Mouse (Mus musculus): Measurements from ENCODE around the gene Cacna2d3. TPM values are rescaled to one million over a fixed set of nuclear protein-coding genes. Genes with fewer than 3 reads are reported as not detected.
A peak's percentile ranks its signal among the peaks of the same experiment; 100 is the strongest.

The Cacna2d3 gene
- total RNA-seq (2021), result 1 to 10 TPM; 1.9 to 2.1 TPM
- long read RNA-seq, experiment 1, partial matches to known transcripts, result 0 of 20 reads
- long read RNA-seq, experiment 1, other reads (novel, unspliced or antisense), result 20 of 20 reads
- long read RNA-seq, experiment 2, partial matches to known transcripts, result 0 of 30 reads
- long read RNA-seq, experiment 2, other reads (novel, unspliced or antisense), result 30 of 30 reads

DNA sequence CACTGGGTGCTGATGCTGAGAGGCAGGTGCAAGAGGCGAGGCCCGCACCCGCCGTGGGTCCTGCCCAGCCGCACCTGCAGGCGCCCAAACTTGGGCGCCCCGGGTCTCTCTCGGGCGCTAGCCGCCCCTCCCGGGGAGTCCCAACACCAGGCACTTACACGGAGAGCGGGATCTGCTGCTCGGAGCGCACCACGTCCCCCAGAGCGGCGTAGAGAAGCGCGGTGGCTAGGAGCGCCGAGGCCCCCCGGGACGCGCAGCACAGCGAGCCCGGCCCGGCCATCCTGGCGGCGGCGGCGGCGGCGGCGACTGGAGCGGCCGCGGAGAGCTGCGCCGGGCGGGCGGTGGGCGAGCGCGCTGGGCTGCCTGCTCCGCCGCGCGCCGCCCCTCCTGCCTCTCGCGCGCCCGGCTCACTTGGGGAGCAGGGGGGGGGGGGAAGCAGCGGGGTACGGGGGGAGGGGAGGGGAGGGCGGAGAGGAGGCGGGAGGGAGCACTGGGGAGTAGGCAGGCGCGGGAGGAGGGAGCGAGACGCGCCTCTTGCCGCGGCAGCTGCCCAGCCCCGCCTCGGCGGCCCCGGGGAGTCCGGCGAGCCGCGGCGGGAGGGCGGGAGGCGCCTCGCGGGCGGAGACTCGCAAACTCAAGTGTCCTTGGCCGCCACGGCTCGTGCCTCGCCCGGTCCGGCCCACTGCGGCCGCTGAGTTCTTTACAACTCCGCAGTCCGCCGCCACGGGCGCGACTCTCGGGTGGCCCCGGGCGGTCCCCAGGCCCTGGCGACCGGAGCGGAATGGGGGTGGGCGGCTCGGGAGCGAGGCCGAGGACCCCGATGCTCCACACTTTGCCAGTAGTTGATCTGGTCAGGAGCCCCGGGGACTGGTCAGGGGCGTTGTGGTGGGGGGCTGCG lies at the start of gene Cacna2d3:
Gene Cacna2d3 (minus strand): TSS at position 377 of the 898 bp plus-strand sequence.
- peak; percentile 35 to 50 for DNase-seq (ENCODE audit: low spot score in 2 of 2)

DNA sequence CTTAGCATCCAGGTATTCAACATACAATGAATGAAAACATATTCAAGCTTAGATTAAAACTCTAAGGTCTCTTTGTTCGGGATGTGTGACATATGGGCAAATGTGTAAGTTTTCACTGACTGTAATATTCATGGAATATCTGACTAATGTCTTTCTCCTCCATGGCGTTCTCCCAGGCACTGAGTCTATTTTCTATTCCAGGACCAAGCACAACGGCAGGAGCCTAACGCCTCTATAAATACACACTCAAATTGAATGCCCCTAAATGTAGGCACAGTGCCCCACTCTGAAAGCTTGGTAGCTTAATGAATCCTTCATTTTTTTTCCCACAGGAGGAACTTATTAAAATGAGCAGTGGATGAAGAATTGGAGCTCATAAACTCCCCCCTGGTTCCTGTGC lies 47.8 kb upstream of the Cacna2d3 start:
- no peak for DNase-seq (ENCODE audit: low spot score in 2 of 2)

DNA sequence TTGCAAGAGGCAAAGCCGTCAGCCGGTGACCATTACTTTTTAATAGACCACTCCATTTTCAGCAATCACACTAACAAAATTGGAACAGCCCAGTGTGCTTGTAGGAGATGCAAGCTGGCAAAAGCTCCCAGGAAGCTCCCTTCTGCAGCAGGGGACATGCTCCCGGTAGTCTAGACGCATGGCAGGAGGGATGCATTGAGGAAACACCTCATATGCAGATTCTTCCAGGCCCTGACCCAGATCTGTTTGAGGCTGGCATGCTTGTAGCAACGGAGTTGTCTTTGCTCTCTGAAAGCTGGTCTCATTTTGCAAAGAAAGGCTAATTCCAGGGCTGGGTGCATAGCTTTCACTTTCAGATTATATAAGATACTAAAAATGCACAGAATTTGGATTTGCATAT lies 31.2 kb upstream of the Cacna2d3 start:
- no peak for DNase-seq (ENCODE audit: low spot score in 2 of 2)

DNA sequence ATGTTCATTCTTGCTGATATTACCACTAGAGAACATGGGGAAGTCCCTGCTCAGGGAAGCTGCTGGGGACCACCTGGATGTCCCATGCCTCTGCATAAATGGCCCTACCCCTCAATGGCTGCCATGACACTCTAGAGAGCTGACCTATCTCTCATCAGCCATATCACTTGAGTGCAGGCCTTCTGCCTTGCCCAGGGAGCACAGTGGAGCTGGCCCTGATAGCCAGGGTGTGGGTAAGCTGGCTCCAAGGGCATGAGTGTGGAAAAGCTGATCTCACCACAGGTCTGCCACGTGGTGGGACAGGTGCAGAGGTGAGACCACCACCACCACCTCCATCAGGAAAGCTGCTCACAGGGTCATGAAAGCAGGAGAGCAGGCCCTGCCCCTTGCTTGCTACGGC lies 17.1 kb upstream of the Cacna2d3 start:
- no peak for DNase-seq (ENCODE audit: low spot score in 2 of 2)

DNA sequence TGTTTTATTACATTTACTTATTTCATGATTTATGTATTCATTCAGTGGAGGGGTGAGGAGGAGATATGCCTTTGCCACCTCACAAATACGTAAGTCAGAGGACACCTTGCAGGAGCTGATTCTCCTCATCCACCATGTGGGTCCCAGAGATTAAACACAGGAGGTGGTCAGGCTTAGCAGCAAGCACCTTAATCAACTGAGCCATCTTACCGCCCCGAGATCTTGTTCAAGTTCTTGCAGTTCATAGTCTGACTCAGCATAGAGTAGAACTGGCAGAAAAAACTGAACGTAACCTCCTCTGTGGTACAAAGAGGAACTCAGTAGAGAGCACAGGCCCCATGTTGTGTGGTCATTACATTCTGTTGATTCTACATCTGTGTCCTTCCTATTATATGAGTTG lies 8.6 kb upstream of the Cacna2d3 start:
- DNase-seq (ENCODE audit: low spot score in 2 of 2), result no peak

DNA sequence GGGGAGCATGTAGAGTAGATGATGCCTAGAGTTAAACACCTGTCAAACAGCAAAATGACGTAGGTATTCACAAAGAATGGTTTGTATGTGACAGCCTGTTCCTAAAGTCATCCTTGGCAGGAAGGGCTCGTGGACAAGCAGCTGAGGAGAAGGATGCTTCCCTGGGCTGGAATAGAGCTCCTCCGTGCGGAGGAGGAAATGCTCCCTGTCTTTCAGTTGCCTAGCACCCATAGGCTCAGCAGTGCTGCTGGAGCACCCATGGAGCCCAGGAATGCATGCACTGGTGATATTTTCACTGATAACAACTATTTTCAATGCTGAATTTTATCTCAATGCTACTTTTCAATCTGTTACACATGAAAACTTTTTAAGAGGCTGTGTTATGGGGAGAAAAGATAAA lies 7.3 kb upstream of the Cacna2d3 start:
- no peak for DNase-seq (ENCODE audit: low spot score in 2 of 2)

DNA sequence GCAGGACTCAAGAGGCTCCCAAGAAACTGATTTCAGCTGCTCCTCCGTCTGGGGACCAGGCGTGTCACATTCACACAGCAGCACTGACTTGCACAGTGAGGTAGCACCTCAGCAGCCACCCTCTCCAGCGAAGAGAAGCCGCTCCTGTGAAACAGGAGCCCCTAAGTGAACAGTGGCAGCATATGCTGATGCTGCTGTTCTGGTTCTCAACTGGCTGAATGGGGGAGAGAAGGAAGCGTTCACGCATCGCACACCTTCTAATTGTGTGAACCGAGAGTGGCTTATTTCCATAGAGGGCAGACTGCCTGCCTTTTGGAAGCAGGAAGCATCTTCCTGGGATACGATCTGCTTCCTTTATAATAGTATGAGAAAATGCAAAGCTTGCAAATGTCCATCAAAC lies 5.9 kb upstream of the Cacna2d3 start:
- no peak for DNase-seq (ENCODE audit: low spot score in 2 of 2)

DNA sequence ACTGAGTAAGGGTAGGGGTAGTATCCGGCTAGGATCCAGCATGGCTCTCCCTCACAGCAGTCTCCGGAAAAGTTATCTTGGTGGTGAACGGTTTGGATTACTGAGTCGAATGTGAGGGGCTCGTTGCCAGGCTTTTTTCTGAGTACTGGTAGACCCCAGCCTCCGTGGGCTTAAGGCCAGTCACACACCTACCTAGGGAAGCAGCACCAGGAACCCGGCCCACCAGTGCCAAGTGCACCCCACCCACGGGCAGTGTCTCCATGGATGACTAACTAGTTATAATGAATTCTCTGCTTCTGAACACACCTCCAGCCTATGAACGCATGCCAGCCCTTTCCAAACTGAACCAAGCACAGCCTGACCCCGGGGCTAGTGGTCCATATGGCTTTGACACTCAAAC lies 1.6 kb upstream of the Cacna2d3 start:
- DNase-seq (ENCODE audit: low spot score in 2 of 2), result no peak

DNA sequence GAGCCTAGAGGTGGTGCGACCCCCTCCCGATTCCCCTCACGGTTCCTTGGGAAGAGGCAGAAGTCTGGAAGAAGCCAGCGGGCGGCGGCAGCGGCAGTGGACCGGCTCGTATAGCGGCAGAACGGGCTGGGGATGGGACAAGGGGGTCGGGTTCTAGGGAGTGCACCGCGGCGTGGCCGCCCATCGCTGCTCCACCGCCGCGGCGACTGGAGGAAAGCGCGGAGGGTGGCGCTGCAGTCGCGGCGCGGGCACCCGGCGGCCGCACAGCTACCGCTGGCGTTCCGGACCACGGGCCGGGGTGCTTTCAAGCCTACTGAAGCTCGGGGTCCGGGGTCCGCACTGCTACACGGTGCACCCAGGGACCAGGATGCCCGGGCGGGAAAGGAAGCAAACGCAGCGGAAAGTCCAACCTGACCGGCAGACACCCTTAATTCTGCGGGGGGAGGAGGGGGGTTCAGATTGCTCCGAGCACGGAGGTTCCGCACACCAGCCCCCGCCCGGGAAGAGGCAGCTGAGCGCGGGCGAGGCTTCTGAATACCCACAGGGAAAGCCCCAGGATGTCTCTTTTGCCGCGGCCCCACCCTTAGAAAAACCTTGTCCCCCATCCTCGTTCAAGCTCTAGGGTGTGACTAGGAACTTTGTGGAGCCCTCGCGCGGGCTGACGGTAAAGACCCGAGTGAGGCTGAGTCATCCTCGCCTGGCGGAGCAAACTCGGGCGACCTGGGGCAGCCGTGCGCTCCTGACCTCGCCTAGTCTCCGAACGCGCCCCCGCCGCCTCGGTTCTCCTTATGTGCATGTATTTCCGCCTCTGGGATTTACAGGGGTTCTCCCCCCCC lies 940 bp upstream of the Cacna2d3 start:
- DNase-seq (ENCODE audit: low spot score in 2 of 2), result peak in 1 of 2 experiments; percentile 16

DNA sequence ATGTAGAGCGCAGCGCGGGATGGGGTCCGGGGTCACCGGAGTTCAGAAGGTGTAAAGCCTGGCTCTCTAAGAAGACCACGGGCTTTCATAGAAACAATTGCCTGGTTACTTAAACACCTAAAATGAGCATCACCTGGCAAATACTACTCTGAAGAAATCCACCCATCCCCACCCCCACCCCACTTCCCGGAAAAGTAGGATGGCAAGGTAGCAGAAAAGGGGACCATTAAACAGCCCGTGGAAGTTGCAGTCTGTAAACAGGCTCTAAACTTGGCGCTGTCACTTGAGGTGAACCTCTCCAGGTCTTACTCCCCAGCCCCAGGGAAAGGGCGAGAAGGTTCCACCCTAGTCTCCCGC lies 555 bp downstream of the Cacna2d3 start:
- no peak for DNase-seq (ENCODE audit: low spot score in 2 of 2)

DNA sequence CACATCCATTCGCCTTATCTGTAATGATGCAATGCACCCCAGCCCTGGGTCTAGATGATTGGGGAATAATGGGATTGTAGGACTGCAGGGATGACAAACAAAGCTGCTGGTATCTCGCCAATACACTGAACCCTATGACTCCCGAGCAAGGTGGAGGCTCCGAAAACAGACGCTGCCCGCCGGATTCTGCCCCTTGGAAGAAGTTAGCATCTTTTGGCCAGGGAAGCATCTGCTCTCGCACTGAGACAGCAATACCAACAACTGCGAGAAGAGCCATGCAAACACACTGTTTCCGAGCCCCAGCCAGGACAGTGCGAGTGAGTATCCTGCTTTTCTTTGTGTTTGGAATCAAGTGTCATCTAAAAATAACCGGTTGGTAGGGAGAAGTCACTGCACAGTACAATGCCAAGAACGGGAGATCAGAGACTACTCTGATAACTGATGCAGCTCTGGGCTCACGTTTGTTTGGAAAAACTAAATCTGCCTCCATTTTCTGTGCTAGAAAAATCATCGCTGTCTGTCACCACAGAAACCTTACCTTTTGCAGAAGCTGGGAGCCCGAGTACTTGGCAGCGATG lies 1.2 kb downstream of the Cacna2d3 start:
- DNase-seq (ENCODE audit: low spot score in 2 of 2), result no peak

DNA sequence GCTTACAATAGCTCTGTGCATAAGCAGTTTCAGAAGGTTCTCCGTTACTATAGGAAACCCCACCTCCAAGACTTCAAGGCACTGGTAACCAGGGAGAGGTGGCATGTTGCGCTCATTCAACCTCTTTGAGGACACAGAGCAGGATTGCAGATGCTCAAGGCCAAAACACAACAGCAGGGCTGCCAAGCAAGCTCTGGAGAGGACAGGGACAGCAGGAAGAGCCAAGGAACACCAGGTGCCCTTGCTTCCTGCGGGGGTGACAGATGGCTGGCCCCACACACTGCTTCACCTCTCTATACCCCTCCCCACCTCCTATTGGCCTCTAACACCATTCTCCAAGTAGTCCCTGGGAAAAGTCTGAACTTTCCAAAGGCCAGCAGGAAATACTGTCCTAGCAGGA lies 9.0 kb downstream of the Cacna2d3 start:
- DNase-seq (ENCODE audit: low spot score in 2 of 2), result no peak

DNA sequence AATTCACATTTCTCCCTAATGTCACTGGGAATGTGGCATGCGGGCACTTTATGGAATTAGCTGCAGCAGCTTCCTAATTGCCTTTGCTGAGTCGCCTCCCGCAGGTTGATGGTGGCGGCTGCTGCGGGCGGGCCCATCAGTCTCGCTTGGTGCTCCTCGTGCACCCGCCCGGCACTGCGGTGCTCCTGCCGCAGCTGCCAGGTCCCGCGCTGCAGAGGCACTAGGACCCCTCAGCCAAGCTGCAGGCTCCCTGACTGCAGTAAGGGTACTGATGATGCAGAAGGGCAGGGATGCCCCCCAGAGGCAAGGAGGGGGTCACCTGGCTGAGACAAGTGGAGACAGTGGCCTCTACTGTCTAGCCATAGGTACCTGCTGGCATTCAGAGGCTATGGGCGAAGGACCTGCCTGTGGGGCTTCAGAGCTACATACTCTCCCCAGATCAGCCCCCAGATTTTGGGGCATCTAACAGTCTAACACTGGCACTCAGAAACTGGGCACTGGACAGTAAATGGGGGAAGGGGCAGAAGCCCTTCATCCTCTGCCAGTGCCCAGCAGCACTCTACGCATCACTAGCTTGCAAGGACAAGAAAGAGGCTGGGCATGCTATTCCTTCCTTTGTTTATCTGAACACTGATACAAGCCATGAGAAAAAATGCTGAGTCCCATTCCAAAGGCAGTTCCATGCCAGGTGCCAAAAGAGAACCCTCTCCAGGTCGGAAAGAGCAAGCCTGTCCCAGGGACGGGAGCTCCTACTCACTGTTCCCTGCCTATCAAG lies 13.9 kb downstream of the Cacna2d3 start:
- no peak for DNase-seq (ENCODE audit: low spot score in 2 of 2)

DNA sequence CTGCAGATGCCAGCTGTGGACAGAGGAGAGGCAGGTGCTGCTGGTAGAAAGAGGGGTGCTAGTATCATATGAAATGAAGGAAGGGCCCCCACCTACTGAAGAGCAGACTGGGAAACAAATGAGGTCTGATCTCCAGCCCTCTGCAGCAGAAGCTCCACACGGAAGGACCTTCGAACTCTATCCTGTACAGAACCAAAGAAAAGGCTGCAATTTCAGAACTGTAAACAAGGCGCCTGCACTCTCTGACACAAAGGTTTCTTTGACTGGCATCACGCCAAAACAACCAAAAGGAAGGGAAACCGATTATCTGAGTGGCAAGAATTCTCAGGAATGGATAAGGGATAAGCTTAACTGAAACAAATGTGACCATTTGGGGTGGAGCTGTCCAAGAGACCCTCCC lies 18.9 kb downstream of the Cacna2d3 start:
- no peak for DNase-seq (ENCODE audit: low spot score in 2 of 2)

DNA sequence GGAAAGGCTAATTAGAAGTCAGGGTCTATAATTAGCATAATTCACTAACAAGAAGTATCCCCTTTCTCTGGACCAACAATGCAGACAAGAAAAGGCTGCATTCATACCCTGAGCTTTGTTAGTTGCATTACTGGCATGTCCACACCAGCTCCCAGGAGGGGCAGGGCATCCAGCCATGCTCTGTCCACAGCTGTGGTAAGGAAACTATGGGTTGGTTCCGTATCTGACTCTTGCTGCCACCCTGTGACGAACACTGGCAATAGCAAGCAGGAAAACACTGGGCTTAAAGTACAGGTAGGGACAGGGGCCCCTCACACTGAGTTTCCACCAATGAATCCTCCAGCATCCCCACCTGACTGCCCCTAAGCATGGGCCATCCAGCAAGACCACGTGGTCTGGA lies 25.5 kb downstream of the Cacna2d3 start:
- DNase-seq (ENCODE audit: low spot score in 2 of 2), result peak in 1 of 2 experiments; percentile 31

DNA sequence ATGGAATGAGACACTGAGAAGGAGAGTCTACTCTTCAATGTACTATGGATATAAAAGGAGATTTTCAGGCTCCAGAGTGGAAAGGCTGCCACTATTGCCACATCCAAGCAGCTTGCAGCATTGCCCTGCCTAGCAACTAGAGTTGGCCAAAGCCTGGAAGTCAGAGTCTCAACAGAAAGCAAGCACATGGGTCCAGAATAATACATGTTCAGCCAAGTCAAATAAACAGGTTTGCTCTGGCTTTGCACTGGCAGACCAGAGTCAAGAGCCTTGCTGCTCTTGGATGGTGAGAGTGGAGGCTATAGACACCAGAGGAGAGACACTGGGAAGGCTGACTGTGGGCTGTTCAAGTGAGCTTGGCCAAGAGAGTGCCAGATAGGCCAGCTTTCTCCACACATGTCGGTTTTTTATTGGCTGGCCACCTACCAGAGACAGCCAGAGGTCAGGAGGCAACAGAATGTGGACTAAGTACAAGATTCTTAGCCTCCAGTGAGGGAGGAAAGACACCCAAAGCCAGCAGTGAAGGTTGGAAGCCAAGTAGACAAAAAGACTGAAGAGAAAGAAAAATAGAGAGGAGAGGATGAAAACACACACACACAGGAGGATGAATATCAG lies 49.1 kb downstream of the Cacna2d3 start:
- no peak for DNase-seq (ENCODE audit: low spot score in 2 of 2)

DNA sequence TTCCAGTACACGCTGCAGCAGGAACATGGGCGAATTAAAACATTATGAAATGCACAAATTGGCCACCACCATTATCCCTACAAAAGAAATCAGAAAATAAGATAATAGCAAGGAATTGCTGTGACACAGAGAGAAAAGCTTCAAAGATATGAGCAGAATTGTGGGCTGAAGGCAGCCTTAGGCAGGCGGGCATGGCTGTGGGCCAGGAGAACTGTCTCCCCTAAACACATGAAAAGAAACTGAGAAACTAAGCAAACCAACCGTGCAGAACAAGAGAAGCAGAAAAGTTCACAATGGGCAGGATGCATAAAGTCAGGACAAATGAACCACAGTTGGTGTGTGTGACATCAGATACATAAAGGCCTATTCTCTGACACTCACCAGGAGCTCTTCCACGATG lies 51.8 kb downstream of the Cacna2d3 start:
- DNase-seq (ENCODE audit: low spot score in 2 of 2), result no peak

DNA sequence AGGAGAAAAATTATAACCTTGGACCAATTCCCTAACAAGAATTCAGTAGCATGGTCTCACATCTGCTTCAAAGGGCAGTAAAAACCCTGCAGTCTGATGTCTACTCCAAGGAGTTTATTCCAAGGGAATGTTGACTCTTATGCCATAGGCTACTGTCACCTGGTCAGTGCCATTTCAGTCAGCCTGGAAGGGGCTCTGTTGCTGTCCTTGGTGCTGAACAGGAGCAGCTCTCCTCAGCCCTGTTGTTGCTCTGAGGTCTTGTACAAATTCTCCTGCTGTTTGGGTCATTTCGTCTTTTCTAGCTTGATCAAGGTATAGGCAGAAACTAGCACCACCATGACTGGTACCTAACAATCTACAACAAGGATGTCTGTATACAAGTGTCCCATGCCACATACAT lies 64.7 kb downstream of the Cacna2d3 start:
- peak in 1 of 2 experiments; percentile 26 for DNase-seq (ENCODE audit: low spot score in 2 of 2)

DNA sequence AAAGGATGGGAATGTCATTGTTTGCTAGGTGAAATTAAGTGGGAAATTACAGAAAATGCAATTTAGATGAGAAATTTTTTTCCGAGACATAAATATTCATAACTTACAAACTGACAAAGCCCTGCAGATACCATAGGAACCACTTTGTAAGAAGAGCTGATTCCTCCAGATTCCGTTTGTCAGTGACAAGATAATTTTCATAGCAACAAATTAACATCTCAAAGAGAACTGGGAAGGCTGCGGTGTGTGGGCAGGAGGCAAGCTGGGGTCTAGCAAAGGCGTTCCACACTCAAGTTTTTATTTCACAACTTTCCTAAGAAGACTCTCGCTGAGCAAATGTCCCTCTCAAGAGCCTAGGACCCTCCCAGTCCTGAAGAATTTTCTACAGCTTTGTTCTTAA lies 71.1 kb downstream of the Cacna2d3 start:
- DNase-seq (ENCODE audit: low spot score in 2 of 2), result no peak

DNA sequence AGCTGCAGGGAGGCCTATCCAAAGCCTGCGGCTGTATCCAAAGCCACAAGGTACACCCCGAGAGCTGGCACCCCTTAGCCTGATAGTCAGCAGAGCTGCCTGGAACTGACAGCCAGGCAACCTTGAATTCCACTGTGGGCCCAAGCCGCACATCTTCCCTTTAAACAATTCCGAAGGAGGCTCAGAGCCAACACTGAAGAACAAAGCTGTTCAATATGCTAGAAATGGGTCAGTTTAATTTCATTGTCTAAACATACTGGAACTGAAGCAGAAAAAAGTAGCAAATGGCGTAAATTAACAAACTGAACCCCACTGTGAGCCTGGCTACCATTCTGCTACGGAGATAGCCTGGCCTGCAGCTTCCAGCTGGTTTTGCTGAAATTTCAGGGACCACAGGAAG lies 72.9 kb downstream of the Cacna2d3 start:
- DNase-seq (ENCODE audit: low spot score in 2 of 2), result no peak
